In the genomic region with DNA sequence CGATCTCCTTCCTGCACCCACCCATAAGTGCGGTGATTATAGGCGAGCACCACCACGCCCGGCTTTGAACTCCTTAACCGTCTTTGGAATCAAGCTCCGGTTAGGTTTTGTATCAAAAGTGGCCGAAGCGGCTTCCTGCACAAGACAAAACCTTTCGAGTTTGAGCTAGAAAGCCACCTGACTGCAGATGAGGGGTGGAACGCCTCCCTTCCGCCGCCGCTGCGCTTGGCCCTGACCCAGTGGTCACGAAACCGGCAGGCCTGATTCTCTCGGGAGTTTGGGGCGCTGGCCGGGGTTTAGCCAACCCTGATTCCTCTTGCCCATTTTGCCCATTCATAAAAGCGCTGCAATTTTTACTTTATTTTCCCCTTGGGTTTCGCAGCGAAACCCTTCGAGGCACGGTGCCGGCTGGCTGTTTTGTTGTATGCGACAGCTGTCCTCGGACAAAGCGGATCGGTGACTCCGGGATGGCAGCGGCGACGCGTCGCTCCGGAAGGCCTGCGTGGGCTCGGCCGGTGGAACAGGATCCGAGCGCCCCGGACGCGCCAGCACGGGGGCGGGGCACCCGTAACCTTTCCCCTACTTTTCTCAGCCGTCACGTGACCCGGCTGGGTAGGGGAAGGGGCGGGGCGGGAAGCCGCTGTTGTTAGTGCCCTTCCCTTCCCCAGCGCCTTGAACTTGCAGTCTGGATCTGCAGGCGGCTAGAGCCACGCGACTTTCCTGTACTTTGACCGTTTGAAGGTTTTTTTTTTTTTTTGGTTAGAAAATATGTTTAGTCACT, we compare ENCODE assay signal across 8 mouse cellular contexts. TPM values are rescaled to one million over a fixed set of nuclear protein-coding genes. Genes with fewer than 3 reads are reported as not detected.
DNase-seq lines count a peak whose midpoint lies in the region; ATAC-seq lines count a peak whose summit lies in the region.

No protein-coding gene starts in this region.

- H3K4me2 ChIP-seq in hindbrain, embryonic 15.5 days = peak overlapping the region; percentile 84

- H3K4me1 ChIP-seq in hindbrain, embryonic 15.5 days (replicated peaks) = peaks cover 35% of the 10 kb centered on the region
- peaks cover 77% of the 10 kb centered on the region for H3K4me1 ChIP-seq in megakaryocyte, embryonic 14.5 days

- peak; percentile 92 for DNase-seq in T-cell, adult 2 months (ENCODE audit: low spot score)
- DNase-seq in cerebellum, postnatal 25 days = peak; percentile 71 to 85
- DNase-seq in frontal cortex, postnatal 36 days (ENCODE audit: low spot score in 2 of 2) = peak; percentile 63 to 73
- peak; percentile 25 to 66 for DNase-seq in left cerebral cortex, adult 8-10 months (ENCODE audit: low spot score in 2 of 2)
- DNase-seq in right cerebral cortex, adult 2 months (ENCODE audit: low spot score in 2 of 2) = peak; percentile 53 to 64
- DNase-seq in urinary bladder, postnatal 25 days (ENCODE audit: low spot score) = peak; percentile 95

- no peaks in the 10 kb centered on the region for H3K9me3 ChIP-seq in hindbrain, embryonic 15.5 days
- H3K9me3 ChIP-seq in megakaryocyte, embryonic 14.5 days = no peaks in the 10 kb centered on the region

- peak overlapping the region; percentile 51 for H3K4me3 ChIP-seq in hindbrain, embryonic 15.5 days
- H3K4me3 ChIP-seq in megakaryocyte, embryonic 14.5 days (replicated peaks) = peak overlapping the region; percentile 97

- peak overlapping the region; percentile 44 for H3K9ac ChIP-seq in hindbrain, embryonic 15.5 days

- ATAC-seq in hindbrain, embryonic 15.5 days (ENCODE audit: low FRiP score, low read depth) = peak; percentile 77

- WGBS in hindbrain, embryonic 15.5 days = under 1% methylated on average over 59 of the region's 59 CpGs

- no peaks in the 10 kb centered on the region for H3K36me3 ChIP-seq in hindbrain, embryonic 15.5 days
- peaks cover 6% of the 10 kb centered on the region for H3K36me3 ChIP-seq in megakaryocyte, embryonic 14.5 days (replicated peaks; ENCODE audit: low read length)

- H3K27ac ChIP-seq in hindbrain, embryonic 15.5 days (replicated peaks) = peak overlapping the region; percentile 88

- H3K27me3 ChIP-seq in hindbrain, embryonic 15.5 days = peaks cover 32% of the 10 kb centered on the region
- H3K27me3 ChIP-seq in megakaryocyte, embryonic 14.5 days (replicated peaks) = no peaks in the 10 kb centered on the region

RNA-seq across cellular contexts. Expression of gene Cpt1a, which starts 3.0 kb away (rescaled TPM):
- polyA plus RNA-seq in hindbrain, embryonic 15.5 days (2015; fragmentation: Nextera tagmentation; extraction: Ambion mirVana) = 17.7 and 18.2 TPM in 2 replicates
- total RNA-seq in left cerebral cortex, adult 8-10 months (2022) = 10 to 100 TPM; 22.4 to 29.3 (median 26.1) TPM
- 5.2 and 6.7 TPM in 2 replicates for polyA plus RNA-seq in megakaryocyte, embryonic 14.5 days (2012; ENCODE audit: insufficient read depth, low replicate concordance)

RNA-seq across cellular contexts. Expression of gene Ighmbp2, which starts 42.3 kb away (rescaled TPM):
- polyA plus RNA-seq in hindbrain, embryonic 15.5 days (2015; fragmentation: Nextera tagmentation; extraction: Ambion mirVana) = 9.9 and 11.6 TPM in 2 replicates
- 10 to 100 TPM; 10.9 to 11.9 (median 11.4) TPM for total RNA-seq in left cerebral cortex, adult 8-10 months (2022)
- polyA plus RNA-seq in megakaryocyte, embryonic 14.5 days (2012; ENCODE audit: insufficient read depth, low replicate concordance) = 0.64 and 7.2 TPM in 2 replicates

RNA-seq across cellular contexts. Expression of gene Mrpl21, which starts 42.4 kb away (rescaled TPM):
- polyA plus RNA-seq in hindbrain, embryonic 15.5 days (2015; fragmentation: Nextera tagmentation; extraction: Ambion mirVana) = 105 and 106 TPM in 2 replicates
- total RNA-seq in left cerebral cortex, adult 8-10 months (2022) = 10 to 100 TPM; 43.9 to 59.3 (median 46.7) TPM
- polyA plus RNA-seq in megakaryocyte, embryonic 14.5 days (2012; ENCODE audit: insufficient read depth, low replicate concordance) = 8.9 and 14.9 TPM in 2 replicates

Comparison
In these comparisons a context has a peak if more than half of its experiments do, and no peak if none do; other contexts are left out.
1. Peak in every context shown above with its lines: DNase-seq, ATAC-seq, H3K4me3 ChIP-seq and H3K27ac ChIP-seq.